Mouse (Mus musculus): ENCODE results near the gene Ankfy1. TPM values are rescaled to one million over a fixed set of nuclear protein-coding genes. Genes with fewer than 3 reads are reported as not detected.
A peak's percentile ranks its signal among the peaks of the same experiment; 100 is the strongest.
"Not testable (repeated sequence)": the region's sequence is repeated elsewhere in the genome, so short reads cannot be mapped to it uniquely, and the experiment has no call there.

The Ankfy1 gene
- total RNA-seq, 1 experiment from 2014 or later, result 38.1 TPM

- no peak for ATAC-seq (replicated peaks; ENCODE audit: low read depth, poor library complexity, severe bottlenecking)
Measured at GRCm38 (mm10) chr11:72712721-72713120, 22.9 kb downstream of the Ankfy1 start.

GRCm38 (mm10) chr11:72718161-72718560 is 28.4 kb downstream of the Ankfy1 start:
- ATAC-seq (replicated peaks; ENCODE audit: low read depth, poor library complexity, severe bottlenecking), result no peak

GRCm38 (mm10) chr11:72723165-72723564 is 33.4 kb downstream of the Ankfy1 start:
- ATAC-seq (replicated peaks; ENCODE audit: low read depth, poor library complexity, severe bottlenecking), result no peak

- ATAC-seq (replicated peaks; ENCODE audit: low read depth, poor library complexity, severe bottlenecking), result peak; percentile 52; the same call in 1 of the 2 replicates
Measured at GRCm38 (mm10) chr11:72723871-72724270, 34.1 kb downstream of the Ankfy1 start.

GRCm38 (mm10) chr11:72726023-72726422 is 36.2 kb downstream of the Ankfy1 start:
- 0 out of 2 replicates have a peak, but pooled peaks have one; percentile 45 for ATAC-seq (replicated peaks; ENCODE audit: low read depth, poor library complexity, severe bottlenecking)

GRCm38 (mm10) chr11:72733736-72734135 is 43.9 kb downstream of the Ankfy1 start:
- ATAC-seq (replicated peaks; ENCODE audit: low read depth, poor library complexity, severe bottlenecking), result no peak

GRCm38 (mm10) chr11:72734840-72735518 is 45.2 kb downstream of the Ankfy1 start:
- ATAC-seq (replicated peaks; ENCODE audit: low read depth, poor library complexity, severe bottlenecking), result no peak

- ATAC-seq (replicated peaks; ENCODE audit: low read depth, poor library complexity, severe bottlenecking), result no peak
Measured at GRCm38 (mm10) chr11:72735519-72735860, 45.7 kb downstream of the Ankfy1 start.

GRCm38 (mm10) chr11:72736320-72736719 is 46.5 kb downstream of the Ankfy1 start:
- no peak for ATAC-seq (replicated peaks; ENCODE audit: low read depth, poor library complexity, severe bottlenecking)

- not testable (repeated sequence) for ATAC-seq (replicated peaks; ENCODE audit: low read depth, poor library complexity, severe bottlenecking)
Measured at GRCm38 (mm10) chr11:72737517-72737916, 47.7 kb downstream of the Ankfy1 start.

- ATAC-seq (replicated peaks; ENCODE audit: low read depth, poor library complexity, severe bottlenecking), result no peak
Measured at GRCm38 (mm10) chr11:72739048-72739447, 49.2 kb downstream of the Ankfy1 start.

- peak; percentile 91 for ATAC-seq (replicated peaks; ENCODE audit: low read depth, poor library complexity, severe bottlenecking)
Measured at GRCm38 (mm10) chr11:72751956-72752355, 62.1 kb downstream of the Ankfy1 start.

- ATAC-seq (replicated peaks; ENCODE audit: low read depth, poor library complexity, severe bottlenecking), result no peak
Measured at GRCm38 (mm10) chr11:72758316-72758715, 68.5 kb downstream of the Ankfy1 start.

GRCm38 (mm10) chr11:72759581-72759980 is 69.8 kb downstream of the Ankfy1 start:
- no peak for ATAC-seq (replicated peaks; ENCODE audit: low read depth, poor library complexity, severe bottlenecking)

- ATAC-seq (replicated peaks; ENCODE audit: low read depth, poor library complexity, severe bottlenecking), result no peak
Measured at GRCm38 (mm10) chr11:72760781-72761180, 71.0 kb downstream of the Ankfy1 start.

GRCm38 (mm10) chr11:72764270-72764669 is 74.5 kb downstream of the Ankfy1 start:
- ATAC-seq (replicated peaks; ENCODE audit: low read depth, poor library complexity, severe bottlenecking), result no peak

- no peak for ATAC-seq (replicated peaks; ENCODE audit: low read depth, poor library complexity, severe bottlenecking)
Measured at GRCm38 (mm10) chr11:72767716-72768115, 77.9 kb downstream of the Ankfy1 start.

- no peak for ATAC-seq (replicated peaks; ENCODE audit: low read depth, poor library complexity, severe bottlenecking)
Measured at GRCm38 (mm10) chr11:72769061-72769460, 79.3 kb downstream of the Ankfy1 start.

- no peak for ATAC-seq (replicated peaks; ENCODE audit: low read depth, poor library complexity, severe bottlenecking)
Measured at GRCm38 (mm10) chr11:72770324-72770723, 80.5 kb downstream of the Ankfy1 start.

GRCm38 (mm10) chr11:72770816-72771215 is 81.0 kb downstream of the Ankfy1 start:
- no peak for ATAC-seq (replicated peaks; ENCODE audit: low read depth, poor library complexity, severe bottlenecking)

GRCm38 (mm10) chr11:72771461-72771860 is 81.7 kb downstream of the Ankfy1 start:
- ATAC-seq (replicated peaks; ENCODE audit: low read depth, poor library complexity, severe bottlenecking), result no peak

GRCm38 (mm10) chr11:72772611-72773010 is 82.8 kb downstream of the Ankfy1 start:
- not testable (repeated sequence) for ATAC-seq (replicated peaks; ENCODE audit: low read depth, poor library complexity, severe bottlenecking)
